Mouse (Mus musculus): Measurements from ENCODE around the gene Akt1. TPM values are rescaled to one million over a fixed set of nuclear protein-coding genes. Genes with fewer than 3 reads are reported as not detected.

The Akt1 gene
- polyA plus RNA-seq, 1 experiment from 2014 or later: 58.7 TPM

DNA sequence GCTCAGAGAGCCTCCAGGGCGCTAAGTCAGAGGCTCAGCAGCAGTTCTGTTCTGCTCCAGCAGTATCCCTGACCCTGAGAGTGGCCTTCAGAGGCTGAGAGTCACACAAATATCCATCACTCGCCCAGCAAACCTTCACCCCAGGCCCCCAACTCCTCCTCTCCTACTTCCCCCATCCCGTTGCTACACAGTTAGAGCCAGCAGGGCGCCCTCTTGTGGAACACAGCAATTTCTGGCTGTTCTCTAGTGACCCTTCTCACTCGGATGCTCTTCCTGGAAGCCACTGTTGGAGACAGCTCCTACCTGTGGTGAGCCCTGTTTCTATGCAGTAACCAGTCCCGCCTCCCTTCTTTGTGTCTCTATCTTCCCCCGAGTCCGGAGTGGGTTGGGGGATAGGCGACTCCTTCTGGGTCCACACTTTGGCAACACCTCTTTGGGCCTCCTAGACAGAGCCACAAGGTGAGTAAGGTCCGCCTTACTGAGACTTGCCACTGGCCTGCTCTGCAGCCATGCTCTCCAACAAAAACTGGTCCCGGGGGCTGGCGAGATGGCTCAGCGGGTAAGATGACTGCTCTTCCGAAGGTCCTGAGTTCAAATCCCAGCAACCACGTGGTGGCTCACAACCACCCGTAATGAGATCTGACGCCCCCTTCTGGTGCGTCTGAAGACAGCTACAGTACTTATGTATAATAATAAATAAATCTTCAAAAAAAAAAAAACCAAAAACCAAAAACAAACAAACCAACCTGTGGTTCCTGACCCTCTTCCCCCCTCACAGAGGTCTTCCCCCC lies 756 bp upstream of the Akt1 start:
- peak; percentile 34; the same call in 1 of the 2 replicates for ATAC-seq
- H3K4me1 ChIP-seq (ENCODE audit: control insufficient read depth, insufficient read depth, low read length): peaks cover 38% of the 10 kb centered on the region
- WGBS: 17% methylated on average over 18 of the region's 18 CpGs

DNA sequence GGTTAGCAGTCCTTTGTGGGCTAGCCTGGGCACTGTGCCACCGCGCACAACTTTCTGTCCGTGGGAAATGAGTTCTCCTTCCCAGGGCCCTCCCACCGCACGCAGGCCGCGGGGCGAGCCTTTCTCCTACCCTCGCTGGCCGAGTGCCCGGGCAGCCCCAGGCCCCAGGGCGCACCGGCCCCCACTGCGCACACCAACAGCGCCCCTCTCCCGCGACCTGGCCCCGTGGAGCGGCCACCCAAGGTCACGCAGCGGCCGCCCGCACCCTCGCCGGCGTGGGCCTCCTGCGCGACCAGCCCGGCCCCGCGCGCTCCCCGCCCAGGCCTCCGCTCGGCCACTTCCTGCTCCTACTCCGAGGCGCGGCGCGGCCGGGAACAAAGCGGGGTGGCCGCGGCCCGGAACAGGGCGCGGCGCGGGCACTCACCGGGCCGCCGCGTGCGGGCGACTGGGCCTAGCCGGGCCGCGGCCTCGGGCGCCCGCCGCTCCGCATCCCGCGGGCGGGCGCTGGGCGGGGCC lies 1.1 kb downstream of the Akt1 start:
- peak; percentile 23 for ATAC-seq
- Histone ChIP-seq H3K36me3 (ENCODE audit: control insufficient read depth, insufficient read depth, low read length) (peaks cover 7% of the 10 kb centered on the region; the same call in 1 of the 2 replicates), H3K4me2 (ENCODE audit: low read length) (peak overlapping the region; percentile 92), H3K27ac (ENCODE audit: low read length) (peak overlapping the region; percentile 91), H3K9ac (ENCODE audit: low read depth, low read length) (peak overlapping the region; percentile 96), H3K4me3 (ENCODE audit: low read depth, low read length) (peak overlapping the region; percentile 97), H3K27me3 (ENCODE audit: control insufficient read depth, insufficient read depth, low read depth, low read length) (peaks cover 10% of the 10 kb centered on the region), H3K4me1 (ENCODE audit: control insufficient read depth, insufficient read depth, low read length) (peaks cover 30% of the 10 kb centered on the region), H3K9me3 (replicated peaks; ENCODE audit: control insufficient read depth, low read length, poor library complexity, severe bottlenecking) (no peaks in the 10 kb centered on the region)
- under 1% methylated on average over 48 of the region's 68 CpGs for WGBS

More for the DNA sequence above, 756 bp upstream of the Akt1 start:
- Histone ChIP-seq H3K4me2 (ENCODE audit: low read length) (peak overlapping the region; percentile 92), H3K4me3 (ENCODE audit: low read depth, low read length) (peak overlapping the region; percentile 97), H3K9me3 (replicated peaks; ENCODE audit: control insufficient read depth, low read length, poor library complexity, severe bottlenecking) (no peaks in the 10 kb centered on the region), H3K36me3 (ENCODE audit: control insufficient read depth, insufficient read depth, low read length) (no peaks in the 10 kb centered on the region; the same call in 1 of the 2 replicates), H3K27ac (ENCODE audit: low read length) (peak overlapping the region; percentile 91; the same call in 1 of the 2 replicates), H3K27me3 (ENCODE audit: control insufficient read depth, insufficient read depth, low read depth, low read length) (peaks cover 19% of the 10 kb centered on the region), H3K9ac (ENCODE audit: low read depth, low read length) (peak overlapping the region; percentile 96)

DNA sequence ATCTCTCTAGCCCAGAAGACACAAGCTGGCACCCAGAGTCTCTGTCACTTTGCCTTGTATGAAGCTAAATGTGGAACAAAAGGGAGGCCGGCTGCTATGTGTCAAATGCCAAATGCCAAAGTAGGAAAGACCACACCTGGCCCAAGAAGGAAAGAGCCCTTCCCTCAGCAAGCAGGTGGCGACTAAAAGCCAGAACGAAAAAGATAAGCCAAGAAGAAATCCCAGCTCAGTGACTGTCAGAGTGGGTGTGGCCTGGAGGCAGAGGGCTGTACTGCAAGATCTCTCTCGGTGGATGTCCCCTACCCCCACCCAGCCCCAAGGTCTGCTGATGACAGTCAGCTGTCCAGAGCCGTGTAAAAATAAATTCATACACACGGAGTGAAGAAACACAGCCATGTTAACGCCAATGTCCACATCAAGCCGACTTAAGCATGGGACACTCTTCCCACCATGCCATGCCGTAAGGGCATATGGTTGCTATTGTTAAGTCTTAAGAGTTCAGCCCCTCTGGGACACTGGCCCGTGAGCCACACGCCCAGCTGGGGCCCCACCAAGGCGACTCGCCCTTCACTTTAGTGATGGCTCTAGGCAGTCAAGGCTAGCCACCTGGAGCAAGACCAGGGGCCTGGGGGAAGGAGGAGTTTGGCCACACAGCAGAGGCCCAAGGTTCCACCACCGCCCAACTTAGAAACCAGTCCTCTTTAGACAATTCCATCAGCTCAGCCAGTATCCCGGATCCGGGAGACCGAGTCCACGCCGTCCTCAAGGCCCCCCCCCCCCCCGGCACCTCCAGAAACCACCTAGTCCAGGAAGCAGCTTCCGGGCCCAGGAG lies 1.7 kb downstream of the Akt1 start:
- H3K4me1 ChIP-seq (ENCODE audit: control insufficient read depth, insufficient read depth, low read length): peaks cover 29% of the 10 kb centered on the region
- H3K4me3 ChIP-seq (ENCODE audit: low read depth, low read length): peak overlapping the region; percentile 97
- ATAC-seq: no peak
- H3K9me3 ChIP-seq (replicated peaks; ENCODE audit: control insufficient read depth, low read length, poor library complexity, severe bottlenecking): no peaks in the 10 kb centered on the region
- WGBS: 4% methylated on average over 21 of the region's 21 CpGs
- H3K27ac ChIP-seq (ENCODE audit: low read length): peak overlapping the region; percentile 91
- peak overlapping the region; percentile 92 for H3K4me2 ChIP-seq (ENCODE audit: low read length)
- H3K9ac ChIP-seq (ENCODE audit: low read depth, low read length): peak overlapping the region; percentile 96
- H3K27me3 ChIP-seq (ENCODE audit: control insufficient read depth, insufficient read depth, low read depth, low read length): peaks cover 6% of the 10 kb centered on the region
- peaks cover 12% of the 10 kb centered on the region; the same call in 1 of the 2 replicates for H3K36me3 ChIP-seq (ENCODE audit: control insufficient read depth, insufficient read depth, low read length)

DNA sequence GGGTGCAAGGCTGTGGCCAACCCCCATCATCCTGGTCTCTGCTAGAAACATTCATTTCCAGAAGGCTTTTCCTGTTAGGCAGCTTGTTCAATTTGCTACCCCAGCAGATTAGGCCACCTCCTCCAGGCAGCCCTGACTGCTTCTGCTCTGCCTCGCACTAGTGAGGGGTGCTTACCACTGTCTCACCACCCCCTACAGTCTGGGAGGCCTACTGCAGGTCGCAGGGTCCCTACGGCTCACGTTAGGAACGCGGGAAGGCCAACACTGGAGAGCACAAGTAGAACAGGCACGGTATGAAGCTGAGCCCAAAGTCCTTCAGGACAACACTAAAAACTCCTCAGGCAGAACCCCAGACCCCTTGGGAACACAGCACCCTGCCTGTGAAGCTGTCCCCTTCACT lies 2.8 kb downstream of the Akt1 start:
- H3K4me3 ChIP-seq (ENCODE audit: low read depth, low read length): no peak overlapping the region; the same call in 1 of the 2 replicates
- no peak overlapping the region for H3K27ac ChIP-seq (ENCODE audit: low read length)
- no peaks in the 10 kb centered on the region for H3K27me3 ChIP-seq (ENCODE audit: control insufficient read depth, insufficient read depth, low read depth, low read length)
- H3K36me3 ChIP-seq (ENCODE audit: control insufficient read depth, insufficient read depth, low read length): peaks cover 12% of the 10 kb centered on the region; the same call in 1 of the 2 replicates
- peak overlapping the region; percentile 96; the same call in 1 of the 2 replicates for H3K9ac ChIP-seq (ENCODE audit: low read depth, low read length)
- no peaks in the 10 kb centered on the region for H3K9me3 ChIP-seq (replicated peaks; ENCODE audit: control insufficient read depth, low read length, poor library complexity, severe bottlenecking)
- H3K4me2 ChIP-seq (ENCODE audit: low read length): peak overlapping the region; percentile 92
- peaks cover 29% of the 10 kb centered on the region for H3K4me1 ChIP-seq (ENCODE audit: control insufficient read depth, insufficient read depth, low read length)
- ATAC-seq: no peak
- WGBS: 78% methylated on average over 7 of the region's 7 CpGs

DNA sequence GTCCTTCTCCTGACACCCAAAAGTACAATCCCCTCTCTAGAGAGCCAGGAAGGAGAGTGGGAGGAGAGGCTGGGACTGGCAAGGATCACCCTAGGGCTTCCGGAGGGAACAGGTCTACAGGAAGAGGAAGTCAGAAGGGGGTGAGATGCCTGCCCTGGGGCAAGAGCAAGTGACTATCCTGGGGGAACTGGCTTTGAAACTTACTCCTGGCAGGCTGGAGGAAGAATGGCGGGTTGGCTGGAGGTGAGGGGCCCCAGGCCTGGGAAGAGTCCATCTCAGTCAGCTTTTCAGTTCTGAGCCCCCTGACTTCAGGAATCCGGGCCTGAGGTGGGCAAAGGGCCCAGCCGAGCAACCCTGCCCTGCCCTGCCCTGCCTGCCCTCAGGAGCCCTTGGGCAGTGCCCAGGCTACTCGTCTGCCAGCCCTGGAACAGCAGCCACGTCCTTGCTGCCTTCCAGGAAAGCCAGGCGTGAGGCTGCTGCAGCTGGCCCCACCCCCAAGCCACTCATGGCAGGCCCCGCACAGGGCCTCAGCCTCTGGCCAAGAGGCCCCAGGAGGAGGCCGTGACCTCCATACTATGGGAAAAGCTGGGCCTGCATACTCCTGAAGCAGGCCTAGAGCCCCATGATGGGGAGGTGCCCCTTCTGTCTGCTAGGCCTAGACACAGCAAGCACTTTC lies 3.8 kb downstream of the Akt1 start:
- H3K27me3 ChIP-seq (ENCODE audit: control insufficient read depth, insufficient read depth, low read depth, low read length): no peaks in the 10 kb centered on the region
- no peak overlapping the region for H3K4me2 ChIP-seq (ENCODE audit: low read length)
- no peaks in the 10 kb centered on the region for H3K9me3 ChIP-seq (replicated peaks; ENCODE audit: control insufficient read depth, low read length, poor library complexity, severe bottlenecking)
- no peak overlapping the region for H3K4me3 ChIP-seq (ENCODE audit: low read depth, low read length)
- no peak for ATAC-seq
- peaks cover 32% of the 10 kb centered on the region for H3K4me1 ChIP-seq (ENCODE audit: control insufficient read depth, insufficient read depth, low read length)
- no peak overlapping the region for H3K9ac ChIP-seq (ENCODE audit: low read depth, low read length)
- peaks cover 12% of the 10 kb centered on the region; the same call in 1 of the 2 replicates for H3K36me3 ChIP-seq (ENCODE audit: control insufficient read depth, insufficient read depth, low read length)
- no peak overlapping the region for H3K27ac ChIP-seq (ENCODE audit: low read length)
- 49% methylated on average over 9 of the region's 9 CpGs for WGBS

DNA sequence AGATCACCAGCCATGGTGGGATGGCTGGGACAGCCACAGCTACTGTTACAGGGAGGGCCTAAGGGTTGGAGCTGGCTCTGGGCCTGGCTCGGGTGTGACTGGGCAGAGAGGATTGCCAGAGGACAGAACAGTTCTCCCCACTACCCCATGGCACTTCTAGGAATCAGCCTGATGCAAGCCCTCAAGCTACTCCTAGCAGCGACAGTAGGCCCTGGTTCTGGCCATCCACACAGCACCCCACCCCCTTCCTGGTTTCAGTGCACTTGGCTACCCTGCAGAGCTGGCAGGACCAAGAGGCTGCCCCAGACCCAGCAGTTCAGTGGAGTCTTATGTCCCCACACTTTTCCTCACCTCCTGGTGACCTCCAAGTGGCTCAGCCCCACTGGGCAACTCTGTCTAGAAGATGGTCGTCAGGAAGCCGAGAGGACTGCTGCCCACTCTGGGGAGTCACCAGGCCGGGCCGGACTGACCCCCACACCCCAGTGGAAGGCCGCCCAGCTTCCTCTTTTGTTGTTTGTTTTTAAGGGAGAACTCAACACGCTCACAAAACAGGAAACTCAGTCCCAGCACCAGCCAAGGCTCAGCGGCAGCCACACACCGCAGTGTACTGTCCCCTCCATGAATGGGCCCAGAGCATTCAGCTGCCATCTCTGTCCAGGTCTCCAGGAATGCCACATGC lies 6.9 kb downstream of the Akt1 start:
- Histone ChIP-seq H3K36me3 (ENCODE audit: control insufficient read depth, insufficient read depth, low read length) (peaks cover 12% of the 10 kb centered on the region; the same call in 1 of the 2 replicates), H3K4me3 (ENCODE audit: low read depth, low read length) (no peak overlapping the region), H3K9me3 (replicated peaks; ENCODE audit: control insufficient read depth, low read length, poor library complexity, severe bottlenecking) (no peaks in the 10 kb centered on the region), H3K27ac (ENCODE audit: low read length) (no peak overlapping the region), H3K27me3 (ENCODE audit: control insufficient read depth, insufficient read depth, low read depth, low read length) (no peaks in the 10 kb centered on the region), H3K4me2 (ENCODE audit: low read length) (no peak overlapping the region), H3K9ac (ENCODE audit: low read depth, low read length) (no peak overlapping the region), H3K4me1 (ENCODE audit: control insufficient read depth, insufficient read depth, low read length) (peaks cover 48% of the 10 kb centered on the region)
- 81% methylated on average over 10 of the region's 10 CpGs for WGBS
- ATAC-seq: no peak

DNA sequence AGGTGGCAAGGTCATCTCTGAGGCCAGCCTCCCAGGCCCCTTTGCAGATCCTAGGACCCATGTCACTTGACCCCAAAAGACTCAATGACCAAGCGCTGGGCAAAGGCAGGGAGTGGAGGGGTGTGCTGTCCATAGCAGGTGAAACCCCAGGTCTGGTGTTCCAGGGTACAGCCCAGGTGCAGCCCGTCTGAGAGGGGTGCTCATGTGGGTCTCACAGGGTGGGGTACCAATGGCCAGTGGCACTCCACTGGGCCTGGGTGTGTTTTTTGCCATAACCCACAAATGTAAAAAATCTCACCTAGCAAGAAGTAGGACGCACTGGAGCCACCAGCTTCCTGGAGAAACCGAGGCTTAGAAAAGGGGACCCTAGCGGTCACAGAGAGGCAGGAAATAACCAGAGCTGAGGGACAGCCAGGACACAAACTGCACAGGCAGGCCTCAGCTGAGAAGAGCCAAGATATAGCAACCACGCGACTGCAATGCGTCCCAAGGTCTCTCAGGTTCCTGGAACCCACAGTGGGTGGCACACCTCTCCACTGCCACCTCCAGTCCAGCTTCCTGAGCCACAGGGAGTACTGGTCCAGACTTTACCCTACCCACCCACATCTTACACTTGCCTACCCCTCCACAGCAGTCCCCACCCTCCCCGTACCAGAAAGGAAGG lies 8.7 kb downstream of the Akt1 start:
- peaks cover 19% of the 10 kb centered on the region; the same call in 1 of the 2 replicates for H3K36me3 ChIP-seq (ENCODE audit: control insufficient read depth, insufficient read depth, low read length)
- H3K4me2 ChIP-seq (ENCODE audit: low read length): peak overlapping the region; percentile 19; the same call in 1 of the 2 replicates
- 90% methylated on average over 9 of the region's 9 CpGs for WGBS
- ATAC-seq: no peak
- peak overlapping the region; percentile 77 for H3K27ac ChIP-seq (ENCODE audit: low read length)
- peak overlapping the region; percentile 37 for H3K9ac ChIP-seq (ENCODE audit: low read depth, low read length)
- H3K4me1 ChIP-seq (ENCODE audit: control insufficient read depth, insufficient read depth, low read length): peaks cover 39% of the 10 kb centered on the region
- H3K4me3 ChIP-seq (ENCODE audit: low read depth, low read length): no peak overlapping the region
- H3K27me3 ChIP-seq (ENCODE audit: control insufficient read depth, insufficient read depth, low read depth, low read length): no peaks in the 10 kb centered on the region
- H3K9me3 ChIP-seq (replicated peaks; ENCODE audit: control insufficient read depth, low read length, poor library complexity, severe bottlenecking): no peaks in the 10 kb centered on the region

All from midbrain, embryonic 16.5 days (tissue).